Mouse (Mus musculus) midbrain, postnatal 0 days (tissue): ENCODE data around the gene Tppp2. TPM values are rescaled to one million over a fixed set of nuclear protein-coding genes. Genes with fewer than 3 reads are reported as not detected.

Source experiments
- ATAC-seq: fragments of 200-750 bp; cut with Nextera tagmentation; 2 replicates; pipeline ENCODE4 v1.8.0; 2017; ENCODE audit warnings: moderate number of reproducible peaks, mild to moderate bottlenecking, moderate TSS enrichment, moderate library complexity; ENCODE audit not compliant: low FRiP score
- DNase-seq: peaks from one replicate; pipeline ENCODE4 v3.0.0-alpha.2; 2015; ENCODE audit warnings: low spot score
- H3K27ac ChIP-seq: fragments of 300-500 bp; sonication (generic); 2 replicates; pipeline ENCODE4 v1.5.1; 2014; ENCODE audit warnings: low read depth, mild to moderate bottlenecking, low read length, mixed read lengths
- H3K27me3 ChIP-seq: fragments of 300-500 bp; sonication (generic); 2 replicates; pipeline ENCODE4 v1.6.1; 2014; ENCODE audit warnings: low read length, control low read depth, mixed read lengths; ENCODE audit not compliant: insufficient read depth
- H3K36me3 ChIP-seq: fragments of 300-500 bp; sonication (generic); 2 replicates; pipeline ENCODE4 v1.6.1; 2014; ENCODE audit warnings: low read length, control low read depth, mixed read lengths; ENCODE audit not compliant: insufficient read depth
- H3K4me1 ChIP-seq: fragments of 300-500 bp; sonication (generic); 2 replicates; pipeline ENCODE4 v1.6.1; 2014; ENCODE audit warnings: mild to moderate bottlenecking, control low read depth, antibody characterized with exemption, low read length, mixed read lengths; ENCODE audit not compliant: insufficient read depth
- H3K4me2 ChIP-seq: fragments of 300-500 bp; sonication (generic); 2 replicates; pipeline ENCODE4 v1.6.1; 2014; ENCODE audit warnings: low read depth, mild to moderate bottlenecking, low read length, mixed read lengths; ENCODE audit not compliant: poor library complexity, severe bottlenecking
- H3K4me3 ChIP-seq: fragments of 300-500 bp; sonication (generic); 2 replicates; pipeline ENCODE4 v1.5.1; 2014; ENCODE audit warnings: low read depth, mild to moderate bottlenecking, low read length, moderate library complexity
- H3K9ac ChIP-seq: fragments of 300-500 bp; sonication (generic); replicated peaks from 2 replicates; pipeline ENCODE4 v1.6.1; 2014; ENCODE audit warnings: mild to moderate bottlenecking, low read length, moderate library complexity, mixed read lengths; ENCODE audit not compliant: poor library complexity, severe bottlenecking
- H3K9me3 ChIP-seq: fragments of 300-500 bp; sonication (generic); 2 replicates; pipeline ENCODE4 v1.6.1; 2016; ENCODE audit warnings: low read length, control low read depth
- CTCF ChIP-seq: IDR thresholded peaks from 2 replicates; pipeline ENCODE4 v1.5.1; 2016; ENCODE audit warnings: antibody characterized with exemption, mild to moderate bottlenecking
- WGBS: fragments of 180-500 bp; shearing (Covaris S2); extraction: QIAGEN DNeasy Blood & Tissue Kit; methylation state at CpG from one replicate; pipeline ENCODE4 v1.1.7; 2014; 5-methylcytosine and 5-hydroxymethylcytosine counted together
- polyA plus RNA-seq: library from polyadenylated mRNA; unstranded; fragments of >200 nt; fragmentation: Nextera tagmentation; extraction: Ambion mirVana; gene quantifications from 2 replicates; pipeline ENCODE4 v1.2.1, GENCODE M21; 2015
- total RNA-seq: library from RNA; depleted of rRNA; stranded (reverse); fragments of >200 nt; gene quantifications from 2 replicates; pipeline ENCODE4 v1.2.3, GENCODE M21; 2014

Tppp2 gene
- total and polyA plus RNA-seq, 2 experiments from 2014 or later: not detected

DNA sequence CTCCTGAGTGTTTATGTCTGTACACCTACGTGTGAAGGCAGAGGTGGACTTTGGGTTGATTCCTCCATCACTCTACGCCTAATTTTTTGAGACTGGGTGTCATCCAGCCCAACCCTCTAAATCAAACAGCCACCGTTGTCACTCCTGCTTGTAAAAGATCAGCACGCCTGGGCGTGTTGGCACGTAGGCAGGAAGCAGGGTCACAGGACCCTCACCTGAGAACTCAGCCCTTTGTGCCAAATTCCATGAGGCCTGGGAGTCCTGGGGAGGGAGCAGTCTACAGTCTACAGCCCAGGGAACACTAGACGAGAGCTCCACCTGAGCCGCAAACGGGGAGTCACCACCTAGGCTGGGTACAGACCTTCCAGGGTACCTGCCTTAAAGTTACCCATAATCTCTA, 14.4 kb upstream of the Tppp2 start:
- no peak overlapping the region for H3K4me2 ChIP-seq
- no peaks in the 10 kb centered on the region for H3K9me3 ChIP-seq
- no peaks in the 10 kb centered on the region for H3K27me3 ChIP-seq
- no peak overlapping the region for H3K4me3 ChIP-seq
- TF ChIP-seq CTCF: no peak
- H3K27ac ChIP-seq: no peak overlapping the region
- H3K9ac ChIP-seq: no peak overlapping the region
- DNase-seq (no peak), ATAC-seq (peak; percentile 22; the same call in 1 of the 2 replicates)
- H3K36me3 ChIP-seq: peaks cover 14% of the 10 kb centered on the region
- WGBS: 96% methylated on average over 9 of the region's 9 CpGs
- H3K4me1 ChIP-seq: no peaks in the 10 kb centered on the region

DNA sequence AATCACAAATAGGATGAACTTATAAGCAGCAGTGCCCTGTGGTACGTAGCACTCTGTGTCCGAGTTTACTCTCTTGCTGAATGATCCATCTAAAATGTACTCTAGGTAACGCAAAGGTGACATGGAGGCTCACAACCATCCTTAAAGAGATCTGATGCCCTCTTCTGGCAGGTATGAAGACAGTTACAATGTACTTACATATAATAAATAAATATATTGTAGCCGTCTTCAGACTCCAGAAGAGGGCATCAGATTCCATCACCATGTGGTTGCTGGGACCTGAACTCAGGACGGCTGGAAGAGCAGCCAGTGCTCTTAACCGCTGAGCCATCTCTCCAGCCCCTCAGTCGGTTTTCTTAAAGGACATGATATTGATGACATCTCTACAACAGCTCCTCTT, 13.5 kb upstream of the Tppp2 start:
- Histone ChIP-seq H3K4me1 (no peaks in the 10 kb centered on the region), H3K4me2 (no peak overlapping the region), H3K27ac (no peak overlapping the region), H3K27me3 (no peaks in the 10 kb centered on the region), H3K9me3 (no peaks in the 10 kb centered on the region), H3K4me3 (no peak overlapping the region), H3K36me3 (peaks cover 20% of the 10 kb centered on the region), H3K9ac (no peak overlapping the region)
- WGBS: 64% methylated on average over 7 of the region's 7 CpGs
- 0 out of 2 replicates have a peak, but pooled peaks have one; percentile 21 for ATAC-seq
- peak; percentile 64 for TF ChIP-seq CTCF
- peak; percentile 33 for DNase-seq

DNA sequence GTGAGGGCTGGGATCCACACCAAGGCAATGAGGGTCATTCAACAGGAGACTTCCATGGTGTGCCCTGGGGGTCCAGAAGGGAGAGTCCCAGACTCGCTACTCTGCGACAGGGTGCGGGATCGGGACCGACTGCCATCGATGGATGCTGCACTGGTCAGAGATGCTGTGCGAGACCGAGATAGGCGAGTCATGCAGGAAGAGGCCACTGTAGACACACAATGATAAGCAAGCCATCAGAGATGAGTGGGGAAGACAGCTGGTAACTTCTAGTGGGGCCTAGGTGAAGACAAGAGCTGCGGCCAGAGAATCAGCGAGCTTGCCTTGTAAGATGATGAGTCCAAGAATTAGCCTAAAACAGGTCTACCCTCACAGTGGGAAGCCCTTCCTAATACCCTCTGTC, 12.1 kb upstream of the Tppp2 start:
- no peak overlapping the region for H3K4me3 ChIP-seq
- H3K4me1 ChIP-seq: no peaks in the 10 kb centered on the region
- no peaks in the 10 kb centered on the region for H3K27me3 ChIP-seq
- H3K36me3 ChIP-seq: peaks cover 23% of the 10 kb centered on the region
- H3K9ac ChIP-seq: no peak overlapping the region
- no peak for TF ChIP-seq CTCF
- H3K4me2 ChIP-seq: no peak overlapping the region
- no peak for DNase-seq
- WGBS: 92% methylated on average over 11 of the region's 11 CpGs
- no peaks in the 10 kb centered on the region for H3K9me3 ChIP-seq
- no peak for ATAC-seq
- no peak overlapping the region for H3K27ac ChIP-seq

GRCm38 (mm10) chr14:51911301-51911700, 6.9 kb upstream of the Tppp2 start:
- peak overlapping the region; percentile 96; the same call in 1 of the 2 replicates for H3K4me2 ChIP-seq
- no peaks in the 10 kb centered on the region; the same call in 1 of the 2 replicates for H3K4me1 ChIP-seq
- no peak overlapping the region for H3K9ac ChIP-seq
- peaks cover 23% of the 10 kb centered on the region for H3K36me3 ChIP-seq
- WGBS: 78% methylated on average over 10 of the region's 10 CpGs
- H3K27me3 ChIP-seq: no peaks in the 10 kb centered on the region
- no peak overlapping the region for H3K27ac ChIP-seq
- ATAC-seq: no peak
- no peak for TF ChIP-seq CTCF
- H3K9me3 ChIP-seq: no peaks in the 10 kb centered on the region
- peak overlapping the region; percentile 23 for H3K4me3 ChIP-seq
- no peak for DNase-seq

DNA sequence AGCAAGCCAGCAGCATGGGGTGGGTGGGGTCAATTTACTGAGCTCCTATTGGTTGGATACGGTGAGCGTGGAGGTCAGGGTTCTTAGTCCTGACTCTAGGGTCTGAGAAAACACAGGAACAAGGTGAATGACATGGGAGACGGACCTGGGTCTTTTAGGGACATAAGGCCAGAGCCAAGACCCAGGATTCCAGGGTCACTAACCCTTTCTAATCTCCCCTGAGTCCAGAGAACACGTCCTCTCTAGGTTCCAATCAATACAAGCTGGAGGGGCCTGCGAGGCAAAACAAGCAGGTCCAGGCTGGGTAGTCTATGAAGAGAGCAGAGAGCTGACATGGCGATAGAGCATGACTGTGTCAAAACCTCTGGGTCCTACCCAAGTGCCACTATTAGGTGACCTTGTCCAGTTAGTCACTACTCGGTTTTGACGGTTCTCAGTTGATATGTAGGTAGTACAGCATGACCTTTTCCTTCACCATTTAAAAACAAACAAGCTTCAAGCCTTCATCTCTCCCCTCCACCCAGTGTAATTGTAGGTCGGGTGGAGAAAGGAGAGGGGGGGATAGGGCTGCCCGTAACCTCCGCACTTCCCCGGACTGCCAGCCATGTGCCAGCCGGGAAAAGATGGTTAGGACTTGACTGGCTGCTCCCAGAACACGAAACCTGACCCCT, 5.7 kb upstream of the Tppp2 start:
- H3K4me3 ChIP-seq: peak overlapping the region; percentile 59

More for the DNA sequence above, 5.7 kb upstream of the Tppp2 start:
- H3K4me1 ChIP-seq: no peaks in the 10 kb centered on the region; the same call in 1 of the 2 replicates
- 13% methylated on average over 14 of the region's 14 CpGs for WGBS
- DNase-seq (no peak), ATAC-seq (peak; percentile 18; the same call in 1 of the 2 replicates)
- no peak for TF ChIP-seq CTCF
- H3K27ac ChIP-seq: peak overlapping the region; percentile 62
- no peaks in the 10 kb centered on the region for H3K9me3 ChIP-seq
- peak overlapping the region; percentile 60 for H3K9ac ChIP-seq
- H3K27me3 ChIP-seq: no peaks in the 10 kb centered on the region; the same call in 1 of the 2 replicates
- peaks cover 19% of the 10 kb centered on the region for H3K36me3 ChIP-seq
- peak overlapping the region; percentile 96 for H3K4me2 ChIP-seq
